Mouse (Mus musculus) heart, embryonic 15.5 days (tissue): ENCODE measurements at regions not wholly inside any gene's neighbourhood (a gene's known extent, or its start where the extent isn't known, plus 50 kb on each side); places are given as distances from the start of the nearest gene placed in this dataset.

Experiments used
- ATAC-seq: fragments of 200-750 bp; cut with Nextera tagmentation; replicated peaks from 2 replicates; pipeline ENCODE4 v1.8.0; 2017; ENCODE audit warnings: low read depth, moderate TSS enrichment; ENCODE audit not compliant: insufficient number of reproducible peaks, insufficient read depth, low FRiP score
- H3K27ac ChIP-seq: fragments of 300-500 bp; sonication (generic); 2 replicates; pipeline ENCODE4 v1.5.1; 2015; ENCODE audit warnings: mild to moderate bottlenecking, inconsistent platforms
- H3K27me3 ChIP-seq: fragments of 300-500 bp; sonication (generic); 2 replicates; pipeline ENCODE4 v1.6.1; 2015; ENCODE audit warnings: inconsistent platforms
- H3K36me3 ChIP-seq: fragments of 300-500 bp; sonication (generic); 2 replicates; pipeline ENCODE4 v1.6.1; 2015; ENCODE audit warnings: mild to moderate bottlenecking, inconsistent platforms
- H3K4me1 ChIP-seq: fragments of 300-500 bp; sonication (generic); replicated peaks from 2 replicates; pipeline ENCODE4 v1.6.1; 2015; ENCODE audit warnings: inconsistent platforms
- H3K4me2 ChIP-seq: fragments of 300-500 bp; sonication (generic); 2 replicates; pipeline ENCODE4 v1.6.1; 2015; ENCODE audit warnings: inconsistent platforms, mild to moderate bottlenecking, moderate library complexity
- H3K4me3 ChIP-seq: fragments of 300-500 bp; sonication (generic); 2 replicates; pipeline ENCODE4 v1.5.1; 2015; ENCODE audit warnings: mild to moderate bottlenecking, inconsistent platforms
- H3K9ac ChIP-seq: fragments of 300-500 bp; sonication (generic); 2 replicates; pipeline ENCODE4 v1.6.1; 2015; ENCODE audit warnings: mild to moderate bottlenecking, inconsistent platforms
- H3K9me3 ChIP-seq: fragments of 300-500 bp; sonication (generic); replicated peaks from 2 replicates; pipeline ENCODE4 v1.6.1; 2016; ENCODE audit warnings: inconsistent platforms
- WGBS: fragments of 180-500 bp; shearing (Covaris S2); methylation state at CpG from one replicate; pipeline ENCODE4 v1.1.7; 2015; ENCODE audit warnings: mixed read lengths; 5-methylcytosine and 5-hydroxymethylcytosine counted together

DNA sequence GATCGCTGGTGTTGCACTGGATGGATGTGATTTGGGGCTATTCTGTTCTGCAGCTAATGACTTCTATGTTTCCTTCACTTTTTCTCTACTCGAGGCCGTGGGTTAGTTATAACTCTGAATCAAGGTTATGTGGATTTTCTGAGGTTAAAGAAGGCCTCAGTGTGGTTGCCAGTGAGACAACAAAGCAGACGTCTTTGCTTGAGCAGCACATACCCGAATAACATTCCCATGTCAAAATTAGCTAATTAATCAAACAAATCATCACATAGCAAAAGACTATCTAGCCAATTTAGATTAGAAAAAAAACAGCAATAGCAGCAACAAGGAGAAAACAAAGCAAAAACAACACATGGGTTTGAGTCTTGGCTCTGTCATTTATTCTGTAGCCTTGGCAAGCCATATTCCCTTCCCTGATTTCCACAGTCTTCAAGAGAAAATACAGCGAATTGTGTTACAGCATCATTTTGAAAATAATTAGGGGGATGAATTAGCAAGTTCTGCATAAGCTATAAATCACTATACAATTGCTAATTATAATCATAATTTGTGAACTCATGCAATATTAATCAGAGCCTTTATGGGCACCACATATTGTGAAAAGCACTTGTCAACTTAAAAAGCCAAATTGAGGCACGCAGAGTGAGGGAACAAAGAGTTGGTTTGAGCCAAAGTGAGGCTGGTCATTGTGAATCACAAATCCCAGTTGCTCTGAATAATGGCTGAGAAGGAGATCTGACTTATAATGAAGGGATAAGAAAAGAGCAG, 168.0 kb downstream of the Fam84a start:
- Histone ChIP-seq H3K27me3 (no peaks in the 10 kb centered on the region), H3K4me1 (no peaks in the 10 kb centered on the region), H3K4me3 (no peak overlapping the region), H3K27ac (no peak overlapping the region), H3K9me3 (no peaks in the 10 kb centered on the region), H3K4me2 (no peak overlapping the region), H3K9ac (no peak overlapping the region), H3K36me3 (no peaks in the 10 kb centered on the region)
- WGBS = 70% methylated on average over 7 of the region's 7 CpGs
- ATAC-seq = no peak

DNA sequence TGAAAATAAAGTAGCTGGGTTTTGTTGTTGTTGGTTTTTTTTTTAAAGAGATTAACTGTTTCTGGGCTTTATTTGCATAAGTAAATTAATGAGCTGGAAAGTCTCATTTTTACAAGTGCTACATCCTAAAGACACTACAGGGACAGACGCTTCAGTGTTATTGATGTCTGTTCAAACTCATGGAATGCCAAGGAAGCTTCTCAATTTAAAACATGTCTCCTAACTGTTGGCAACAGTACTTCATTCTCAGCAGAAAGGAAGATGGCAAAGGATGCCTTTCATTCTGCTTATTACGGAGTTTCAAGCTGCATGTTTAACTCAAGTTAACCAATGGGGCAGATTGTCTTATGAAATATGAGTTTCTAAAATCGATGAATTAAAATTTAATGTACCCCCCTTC, 187.3 kb downstream of the Fam84a start:
- no peak for ATAC-seq
- 78% methylated on average over 3 of the region's 3 CpGs for whole genome bisulfite sequencing
- no peak overlapping the region for H3K9ac ChIP-seq
- no peaks in the 10 kb centered on the region for H3K27me3 ChIP-seq
- no peaks in the 10 kb centered on the region for H3K36me3 ChIP-seq
- no peaks in the 10 kb centered on the region for H3K9me3 ChIP-seq
- H3K4me2 ChIP-seq = no peak overlapping the region
- H3K4me1 ChIP-seq = no peaks in the 10 kb centered on the region
- H3K4me3 ChIP-seq = no peak overlapping the region
- H3K27ac ChIP-seq = no peak overlapping the region

DNA sequence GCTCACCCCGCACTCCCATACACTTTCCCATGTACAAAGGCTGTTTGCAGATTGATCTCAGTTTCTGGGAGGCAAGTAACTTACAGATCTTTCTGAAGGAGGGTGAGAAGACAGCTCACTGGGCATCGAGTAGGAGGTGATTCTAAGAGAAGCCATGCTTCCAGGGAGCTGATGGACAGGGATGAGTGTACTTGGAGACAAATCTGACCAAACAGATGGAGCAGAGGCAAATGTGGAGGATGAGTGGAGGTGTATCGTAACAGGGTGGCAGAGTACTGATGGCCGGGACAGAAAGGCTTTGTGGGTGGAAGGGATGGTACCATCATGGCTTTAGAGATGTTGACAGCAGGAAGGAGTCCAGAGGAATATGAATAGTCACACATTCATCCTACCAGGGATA, 212.4 kb downstream of the Fam84a start:
- H3K4me1 ChIP-seq = no peaks in the 10 kb centered on the region
- no peaks in the 10 kb centered on the region for H3K9me3 ChIP-seq
- no peaks in the 10 kb centered on the region for H3K36me3 ChIP-seq
- ATAC-seq = no peak
- H3K27me3 ChIP-seq = no peaks in the 10 kb centered on the region
- H3K4me2 ChIP-seq = no peak overlapping the region
- WGBS = 85% methylated on average over 4 of the region's 4 CpGs
- no peak overlapping the region for H3K4me3 ChIP-seq
- H3K9ac ChIP-seq = no peak overlapping the region
- no peak overlapping the region for H3K27ac ChIP-seq

DNA sequence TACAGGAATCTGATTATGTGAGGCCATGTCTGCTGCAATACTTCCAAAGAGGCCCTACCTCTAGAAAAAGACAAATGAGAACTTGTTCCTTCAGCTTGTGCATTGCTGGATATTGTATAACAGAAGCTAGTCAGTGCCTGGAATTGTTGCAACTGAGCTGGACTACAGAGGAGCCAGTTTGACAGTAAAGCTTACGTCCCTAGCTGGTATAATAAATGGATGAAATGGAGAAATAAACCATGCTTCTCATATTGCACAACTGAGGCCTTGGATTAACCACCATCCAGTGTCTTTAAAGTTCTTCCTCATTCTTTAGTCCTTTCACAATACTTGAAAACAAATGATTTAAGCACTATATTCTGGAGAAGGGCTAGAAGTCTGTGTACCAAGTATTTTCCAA, 230.8 kb downstream of the Fam84a start:
- 74% methylated on average over 1 of the region's 1 CpGs for WGBS
- Histone ChIP-seq H3K4me3 (no peak overlapping the region), H3K9ac (no peak overlapping the region), H3K36me3 (no peaks in the 10 kb centered on the region), H3K27me3 (no peaks in the 10 kb centered on the region), H3K27ac (no peak overlapping the region), H3K4me1 (no peaks in the 10 kb centered on the region), H3K9me3 (no peaks in the 10 kb centered on the region), H3K4me2 (no peak overlapping the region)
- ATAC-seq = no peak

DNA sequence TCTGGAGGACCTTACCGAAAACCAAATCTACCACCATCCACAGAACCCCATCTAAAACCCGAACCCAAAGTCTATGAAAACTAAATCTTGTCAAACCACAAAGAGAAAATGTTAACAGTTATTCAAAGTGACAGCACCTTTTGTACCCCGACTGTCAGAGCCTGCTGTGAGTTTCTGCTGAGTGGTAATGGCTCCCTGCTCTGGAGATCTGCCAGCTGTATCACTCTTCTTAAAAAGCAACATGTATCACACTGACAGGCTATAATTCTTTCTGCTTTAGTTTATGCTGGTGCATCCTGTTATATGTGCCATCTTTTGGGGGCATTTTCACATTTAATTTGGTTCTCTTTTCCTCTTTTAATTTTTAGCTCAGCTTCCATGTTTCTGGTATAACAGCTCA, 268.5 kb downstream of the Fam84a start:
- H3K4me3 ChIP-seq = no peak overlapping the region
- H3K9me3 ChIP-seq = no peaks in the 10 kb centered on the region
- no peak for ATAC-seq
- WGBS = 46% methylated on average over 3 of the region's 3 CpGs
- no peak overlapping the region for H3K4me2 ChIP-seq
- H3K27ac ChIP-seq = no peak overlapping the region
- no peak overlapping the region for H3K9ac ChIP-seq
- H3K36me3 ChIP-seq = no peaks in the 10 kb centered on the region
- no peaks in the 10 kb centered on the region for H3K27me3 ChIP-seq
- no peaks in the 10 kb centered on the region for H3K4me1 ChIP-seq

DNA sequence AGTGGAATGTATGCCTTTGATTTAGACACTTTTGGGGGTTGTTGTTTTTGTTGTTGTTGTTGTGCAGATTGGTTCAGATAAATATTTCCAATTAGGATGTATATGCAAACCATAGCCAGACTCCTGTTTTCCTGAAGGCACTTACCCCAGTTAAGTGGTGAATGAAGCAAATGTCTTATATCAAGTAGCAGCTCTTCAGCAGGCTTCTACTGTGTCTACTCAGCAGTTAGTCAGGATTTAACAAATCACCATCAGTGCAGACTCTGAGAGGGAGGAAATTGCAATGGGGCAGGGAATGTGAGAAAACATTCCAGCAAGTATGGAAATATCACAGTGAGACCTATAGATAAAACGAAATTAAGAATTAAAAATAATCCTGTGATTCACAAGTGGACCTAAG, 282.7 kb downstream of the Fam84a start:
- Histone ChIP-seq H3K4me3 (no peak overlapping the region), H3K4me2 (no peak overlapping the region), H3K36me3 (no peaks in the 10 kb centered on the region), H3K4me1 (peaks cover 4% of the 10 kb centered on the region; the same call in 1 of the 2 replicates), H3K9me3 (no peaks in the 10 kb centered on the region), H3K9ac (no peak overlapping the region), H3K27me3 (no peaks in the 10 kb centered on the region), H3K27ac (no peak overlapping the region)
- WGBS = 56% methylated on average over 1 of the region's 1 CpGs
- no peak for ATAC-seq

DNA sequence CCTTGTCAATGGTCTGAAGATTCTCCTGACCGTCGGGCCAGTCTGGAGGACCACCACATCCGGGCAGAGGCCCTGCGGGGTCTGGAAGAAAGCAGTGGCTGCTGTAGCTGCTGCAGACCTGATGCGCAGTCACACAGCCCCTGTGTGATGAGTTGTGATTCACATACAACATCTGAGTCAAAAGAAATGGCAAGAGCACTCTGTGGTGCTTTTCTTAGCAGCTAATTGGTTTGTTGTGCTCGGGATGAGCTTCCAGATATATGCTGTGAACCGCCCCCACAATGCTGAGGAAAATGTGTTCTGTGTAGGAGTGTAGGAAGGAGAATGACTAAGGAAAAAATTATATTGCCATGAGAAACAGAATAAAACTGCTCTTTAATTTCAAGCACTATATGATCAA, 290.6 kb downstream of the Fam84a start:
- H3K4me3 ChIP-seq = no peak overlapping the region
- 78% methylated on average over 7 of the region's 7 CpGs for whole genome bisulfite sequencing
- no peak for ATAC-seq
- H3K27ac ChIP-seq = no peak overlapping the region
- H3K9me3 ChIP-seq = no peaks in the 10 kb centered on the region
- no peaks in the 10 kb centered on the region for H3K36me3 ChIP-seq
- H3K4me1 ChIP-seq = peaks cover under 1% of the 10 kb centered on the region; the same call in 1 of the 2 replicates
- no peak overlapping the region for H3K9ac ChIP-seq
- no peaks in the 10 kb centered on the region for H3K27me3 ChIP-seq
- no peak overlapping the region for H3K4me2 ChIP-seq

DNA sequence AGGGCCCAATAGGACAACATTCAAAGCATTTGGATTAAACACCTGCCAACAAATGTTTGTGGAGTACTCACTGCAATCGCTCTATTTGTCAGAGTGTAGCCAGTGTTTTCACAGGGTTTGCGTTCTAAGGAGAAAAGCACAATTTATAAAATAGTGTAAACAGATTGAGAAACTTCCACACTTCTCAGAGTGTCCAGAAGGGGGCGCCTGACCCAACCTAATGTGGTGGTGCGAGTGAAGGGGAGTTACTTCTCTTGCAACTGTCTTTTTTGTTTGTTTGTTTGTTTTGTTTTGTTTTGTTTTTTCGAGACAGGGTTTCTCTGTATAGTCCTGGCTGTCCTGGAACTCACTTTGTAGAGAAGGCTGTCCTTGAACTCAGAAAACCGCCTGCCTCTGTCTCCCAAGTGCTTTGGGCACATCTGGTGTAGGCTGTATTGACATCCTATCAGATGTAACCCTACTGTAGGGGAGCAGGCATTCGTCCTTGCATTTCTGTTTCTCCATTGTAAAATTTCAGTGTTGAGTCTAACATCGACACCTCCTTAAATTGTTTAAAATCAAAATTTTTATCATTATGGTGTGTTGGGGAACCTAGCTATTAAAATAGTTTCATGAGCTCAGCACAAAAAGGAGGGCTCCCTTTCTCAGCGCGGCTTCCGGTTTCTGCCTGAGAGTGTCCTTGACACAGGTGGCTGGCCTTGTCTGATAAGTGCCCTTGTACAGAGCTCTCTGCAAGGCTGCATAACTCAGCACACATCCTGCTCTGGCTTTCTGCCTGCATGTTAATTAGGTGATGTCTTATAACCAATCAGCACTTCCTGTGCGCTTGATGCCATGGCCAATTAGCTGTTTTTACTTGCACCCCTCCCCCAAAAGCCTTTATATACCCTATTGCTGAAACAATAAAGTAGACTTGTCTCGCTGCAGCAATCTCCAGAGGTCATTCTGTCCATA, 307.0 kb downstream of the Fam84a start:
- peak; percentile 76 for ATAC-seq
- no peak overlapping the region for H3K4me2 ChIP-seq
- H3K27ac ChIP-seq = peak overlapping the region; percentile 61
- 35% methylated on average over 13 of the region's 13 CpGs for WGBS
- no peak overlapping the region for H3K4me3 ChIP-seq
- no peaks in the 10 kb centered on the region for H3K27me3 ChIP-seq
- 0 out of 2 replicates have a peak, but pooled peaks cover 9% of the 10 kb centered on the region for H3K4me1 ChIP-seq
- H3K36me3 ChIP-seq = no peaks in the 10 kb centered on the region
- no peak overlapping the region for H3K9ac ChIP-seq
- H3K9me3 ChIP-seq = no peaks in the 10 kb centered on the region

DNA sequence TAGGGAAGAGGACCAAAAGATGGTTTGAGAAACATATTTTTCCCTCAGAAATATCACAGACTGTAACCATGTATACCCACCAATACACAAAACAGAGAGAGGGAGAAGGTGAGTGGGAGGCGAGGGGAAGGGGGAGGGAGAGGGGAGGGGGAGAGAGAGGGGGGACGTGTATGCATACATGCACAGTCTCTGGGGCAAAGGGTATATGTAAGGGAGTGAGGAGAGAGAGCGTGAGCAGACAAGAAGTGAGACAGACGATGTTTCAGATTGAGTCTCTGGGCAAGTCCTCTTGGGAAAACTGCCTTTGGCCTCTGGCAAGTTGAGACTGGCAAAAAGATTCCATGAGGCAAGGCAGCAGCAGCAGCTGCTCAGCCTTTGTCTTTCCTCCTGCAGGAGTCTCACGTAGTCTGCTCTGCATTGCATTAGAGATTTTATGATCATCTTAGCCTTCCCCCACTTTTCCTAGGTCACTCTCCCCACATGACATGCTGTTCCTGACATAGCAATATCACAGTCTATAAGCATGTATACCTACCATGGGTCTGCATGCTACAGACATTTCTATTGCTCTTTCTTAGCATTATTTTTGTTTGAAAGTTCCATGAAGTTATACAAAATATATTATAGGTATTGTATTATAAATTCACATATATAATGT, 308.3 kb downstream of the Fam84a start:
- no peak overlapping the region for H3K4me3 ChIP-seq
- WGBS = 70% methylated on average over 5 of the region's 5 CpGs
- no peaks in the 10 kb centered on the region for H3K27me3 ChIP-seq
- H3K9ac ChIP-seq = no peak overlapping the region
- 0 out of 2 replicates have a peak, but pooled peaks cover 9% of the 10 kb centered on the region for H3K4me1 ChIP-seq
- no peak overlapping the region for H3K27ac ChIP-seq
- ATAC-seq = no peak
- no peaks in the 10 kb centered on the region for H3K9me3 ChIP-seq
- H3K36me3 ChIP-seq = no peaks in the 10 kb centered on the region
- no peak overlapping the region for H3K4me2 ChIP-seq

DNA sequence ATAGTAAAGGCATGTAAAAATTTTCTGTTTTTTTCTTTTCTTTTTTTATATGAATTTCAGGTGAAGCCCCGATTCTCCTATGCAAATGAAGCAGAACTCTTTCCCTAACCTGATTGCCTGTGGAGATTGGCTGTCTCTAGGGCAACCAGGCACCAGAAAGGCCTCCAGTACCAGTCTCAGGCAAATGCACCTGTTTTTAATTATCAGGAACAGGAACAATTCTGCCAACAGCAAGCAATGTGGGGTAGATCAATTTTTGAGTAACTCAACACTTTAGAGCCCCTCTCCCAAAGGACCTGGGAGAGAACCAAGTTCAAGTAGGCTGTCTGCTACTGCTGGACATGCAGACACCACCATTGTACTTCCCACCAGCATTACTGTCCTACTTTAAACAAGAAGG, 310.6 kb downstream of the Fam84a start:
- Histone ChIP-seq H3K9me3 (no peaks in the 10 kb centered on the region), H3K27ac (no peak overlapping the region), H3K36me3 (no peaks in the 10 kb centered on the region), H3K4me3 (no peak overlapping the region), H3K27me3 (no peaks in the 10 kb centered on the region), H3K4me2 (no peak overlapping the region), H3K9ac (no peak overlapping the region), H3K4me1 (0 out of 2 replicates have a peak, but pooled peaks cover 9% of the 10 kb centered on the region)
- WGBS = 68% methylated on average over 1 of the region's 1 CpGs
- ATAC-seq = no peak

DNA sequence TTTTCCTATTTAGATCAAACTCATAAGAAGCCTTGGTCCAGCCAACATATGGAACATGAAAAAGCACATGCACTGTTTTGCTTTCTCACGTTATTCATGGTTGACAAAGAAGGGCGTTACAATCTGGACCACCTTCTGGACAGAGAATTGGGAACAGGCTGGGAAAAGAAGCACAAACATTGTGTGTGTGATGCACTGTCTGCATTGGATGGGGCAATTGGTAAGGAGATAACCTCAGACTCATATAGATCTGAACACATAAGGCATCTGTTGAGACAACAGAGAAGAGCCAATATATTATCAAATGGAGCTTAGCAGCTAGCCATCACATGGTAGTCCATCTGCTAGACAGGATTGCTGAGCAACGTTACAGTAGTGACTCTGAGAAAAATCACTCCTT, 317.1 kb downstream of the Fam84a start:
- H3K4me1 ChIP-seq = no peaks in the 10 kb centered on the region
- no peaks in the 10 kb centered on the region for H3K9me3 ChIP-seq
- WGBS = 78% methylated on average over 3 of the region's 3 CpGs
- no peak for ATAC-seq
- no peaks in the 10 kb centered on the region for H3K36me3 ChIP-seq
- H3K4me2 ChIP-seq = no peak overlapping the region
- H3K27ac ChIP-seq = no peak overlapping the region
- H3K9ac ChIP-seq = no peak overlapping the region
- H3K4me3 ChIP-seq = no peak overlapping the region
- no peaks in the 10 kb centered on the region for H3K27me3 ChIP-seq
